Mouse (Mus musculus) kidney, postnatal 36 days (tissue): ENCODE data around the gene Ifit2.

Experiments used
- DNase-seq, 2 experiments: peaks; one replicate each; pipeline ENCODE4 v3.0.0; 2021 to 2022; ENCODE audit warnings: mixed read lengths in 2 of 2

The Ifit2 gene

DNA sequence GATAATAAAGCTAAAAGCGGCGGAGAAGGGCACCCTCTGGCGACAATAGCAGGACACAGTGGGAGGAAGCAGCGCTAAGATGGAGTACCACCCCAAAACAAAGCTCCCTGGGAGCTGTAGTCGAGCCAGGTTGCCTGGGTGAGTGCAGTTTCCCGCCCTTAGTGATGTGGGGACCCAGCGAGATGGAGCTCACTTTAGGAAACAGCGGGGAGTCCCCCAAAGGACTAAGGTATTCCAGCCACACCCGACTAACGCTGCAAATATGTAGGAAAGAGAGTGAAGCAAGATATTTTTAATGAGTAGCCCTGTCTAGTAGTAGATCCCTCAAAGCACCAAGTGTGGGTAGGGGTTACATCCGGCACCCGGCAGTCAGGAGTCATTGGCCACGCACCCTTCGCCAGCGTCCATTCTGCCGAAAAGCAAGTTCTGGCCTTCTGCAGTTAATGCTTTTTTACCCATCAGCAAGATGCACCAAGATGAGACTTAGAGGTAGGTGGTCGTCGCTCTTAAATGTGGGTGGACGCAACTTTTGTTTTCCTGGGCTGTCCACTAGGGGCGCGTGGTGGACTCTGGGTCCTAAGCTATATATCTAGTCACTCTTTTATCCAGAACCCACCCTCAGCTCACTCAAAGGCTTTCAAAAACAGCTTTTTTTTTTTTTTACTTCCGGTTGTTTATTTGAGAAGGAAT, at the start of gene Ifit2:
Gene Ifit2 (plus strand): TSS at position 161 of the 690 bp plus-strand sequence.
- peak; percentile 83 to 84 for DNase-seq

DNA sequence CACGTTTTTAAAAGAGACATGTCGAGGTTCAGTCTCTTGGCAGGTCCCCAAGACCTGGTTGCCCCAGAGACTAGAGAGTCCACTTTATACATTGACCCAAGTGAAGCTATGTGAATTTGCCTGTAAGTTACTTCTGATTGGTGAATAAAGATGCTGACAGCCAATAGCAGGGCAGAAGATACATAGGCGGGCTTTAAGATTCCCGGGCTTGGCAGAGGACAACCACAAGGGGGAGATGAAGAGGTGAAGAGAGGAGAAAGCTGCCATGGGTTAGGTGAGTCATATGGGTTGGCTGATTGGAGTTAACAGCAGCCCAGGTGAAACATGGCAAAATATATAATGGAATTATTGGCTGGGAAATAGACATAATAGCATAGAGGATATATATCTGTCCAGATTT, 49.7 kb upstream of the Ifit2 start:
- peak; percentile 77 to 81 for DNase-seq

DNA sequence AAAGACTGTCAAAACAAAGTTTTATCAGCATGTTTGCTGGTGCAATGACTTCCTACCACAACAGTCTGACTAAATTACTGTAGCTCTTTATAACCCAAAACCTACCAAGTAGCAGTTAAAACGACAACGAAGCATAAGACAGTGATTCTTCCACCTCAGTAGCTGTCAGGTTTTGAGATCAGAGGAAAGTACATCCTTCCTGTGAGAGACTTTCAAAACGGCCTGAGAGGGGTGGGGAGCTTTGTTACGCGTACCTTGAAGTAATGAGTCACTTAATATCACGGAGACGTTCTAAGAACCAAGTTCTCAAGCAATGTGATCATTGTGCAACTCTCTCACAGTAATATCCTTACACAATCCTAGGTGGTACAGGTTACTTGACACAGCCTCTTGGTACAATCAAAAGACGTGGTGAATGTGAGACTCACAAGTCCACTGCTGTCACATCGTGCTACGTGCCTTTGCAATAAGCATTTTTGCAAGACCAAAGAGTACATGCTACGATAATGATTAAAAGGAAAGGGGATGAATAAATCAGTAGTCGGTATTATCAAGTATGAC, 45.3 kb upstream of the Ifit2 start:
- no peak for DNase-seq

DNA sequence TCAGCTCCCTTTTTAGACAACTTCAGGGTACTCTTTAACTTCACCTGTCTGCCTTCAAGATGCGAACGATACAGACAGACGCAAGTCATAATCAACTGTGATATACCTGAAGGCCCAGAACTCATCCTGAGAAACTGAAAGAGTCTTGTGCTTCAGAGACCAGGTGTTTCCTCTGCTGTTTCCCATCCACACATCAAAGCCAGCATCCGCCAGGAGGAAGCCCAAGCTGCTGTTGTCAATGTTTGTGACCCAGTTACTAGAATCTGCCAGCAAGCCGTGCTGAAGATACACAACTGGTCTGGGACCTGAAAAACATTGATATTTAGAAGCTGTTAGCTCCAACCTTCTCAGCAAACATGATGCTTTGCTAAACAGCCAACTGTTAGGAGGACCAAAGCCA, 39.8 kb upstream of the Ifit2 start:
- no peak for DNase-seq

DNA sequence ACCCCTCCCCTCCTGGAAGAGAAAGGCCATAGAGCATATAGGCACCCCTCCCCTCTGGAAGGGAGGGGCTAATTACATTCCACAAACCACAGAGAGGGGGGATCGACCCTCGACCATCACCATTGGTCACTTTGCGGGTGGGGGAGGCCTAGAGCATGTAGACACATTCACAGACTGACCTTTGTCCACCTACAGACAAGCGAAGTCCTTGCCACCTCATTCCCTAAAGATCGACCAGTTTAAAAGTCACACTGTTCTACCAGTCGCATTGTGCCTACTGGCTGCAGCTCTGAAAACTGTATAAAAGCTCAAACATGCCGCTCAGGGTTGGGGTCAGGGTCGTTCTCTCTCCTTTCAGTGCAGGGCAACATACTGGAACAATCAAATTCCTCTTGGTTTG, 39.0 kb upstream of the Ifit2 start:
- no peak for DNase-seq

DNA sequence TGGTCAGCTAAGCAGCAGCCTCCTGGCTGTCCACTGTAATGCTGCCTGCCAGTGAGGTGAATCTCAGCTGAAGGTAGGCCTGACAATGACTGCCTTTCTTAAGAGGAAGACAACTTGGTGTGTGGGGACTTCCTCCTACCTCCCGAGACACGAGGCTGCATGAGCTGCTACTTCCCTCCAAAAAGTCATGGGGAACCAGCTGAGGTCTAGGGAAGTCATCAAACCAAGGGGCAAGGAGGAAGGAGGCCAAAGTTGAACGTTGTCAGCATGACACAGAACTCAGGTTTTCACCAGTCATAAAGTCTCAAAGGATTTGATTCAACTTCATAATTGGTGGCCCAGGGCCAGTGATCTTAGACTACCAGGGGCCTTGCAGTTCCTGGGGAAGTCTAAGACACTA, 34.8 kb upstream of the Ifit2 start:
- DNase-seq, result no peak

DNA sequence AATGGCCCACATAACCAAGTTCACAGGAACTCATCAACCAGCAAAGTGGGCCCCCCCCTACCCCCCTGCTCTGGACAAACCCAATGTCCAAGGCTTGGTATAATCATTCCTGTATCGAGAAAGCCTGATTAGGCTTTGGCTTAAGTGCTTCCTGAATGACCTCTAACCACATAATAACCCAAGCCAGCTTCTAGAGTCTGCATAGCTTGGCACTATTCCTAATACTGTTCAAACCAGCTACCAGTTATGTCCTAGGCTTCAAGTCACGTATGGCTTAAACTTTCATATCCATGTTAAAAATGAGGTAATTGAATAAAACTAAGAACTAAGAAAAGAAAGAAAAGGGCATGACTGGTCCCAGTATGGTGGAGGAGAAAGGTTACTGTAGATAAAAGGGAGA, 34.1 kb upstream of the Ifit2 start:
- no peak for DNase-seq

DNA sequence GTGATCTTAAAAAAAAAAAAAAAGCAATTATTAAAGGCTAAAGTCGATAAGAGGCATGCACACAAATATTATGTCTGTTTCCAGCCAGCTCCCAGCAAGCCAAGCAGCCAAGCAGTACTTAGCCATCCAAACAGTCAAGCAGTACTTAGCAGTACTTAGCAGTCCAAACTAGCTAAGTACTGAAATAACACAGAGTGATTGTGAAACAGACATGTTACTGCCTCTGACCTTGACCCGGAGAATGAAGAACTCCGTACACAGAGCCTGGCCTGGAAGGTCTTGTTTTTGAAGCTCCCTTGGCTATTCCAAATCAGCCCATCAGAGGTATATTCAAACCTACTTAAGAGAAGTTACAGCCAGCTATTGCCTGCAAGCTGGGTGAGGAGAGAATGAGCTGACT, 33.3 kb upstream of the Ifit2 start:
- DNase-seq, result peak; percentile 32 to 58

DNA sequence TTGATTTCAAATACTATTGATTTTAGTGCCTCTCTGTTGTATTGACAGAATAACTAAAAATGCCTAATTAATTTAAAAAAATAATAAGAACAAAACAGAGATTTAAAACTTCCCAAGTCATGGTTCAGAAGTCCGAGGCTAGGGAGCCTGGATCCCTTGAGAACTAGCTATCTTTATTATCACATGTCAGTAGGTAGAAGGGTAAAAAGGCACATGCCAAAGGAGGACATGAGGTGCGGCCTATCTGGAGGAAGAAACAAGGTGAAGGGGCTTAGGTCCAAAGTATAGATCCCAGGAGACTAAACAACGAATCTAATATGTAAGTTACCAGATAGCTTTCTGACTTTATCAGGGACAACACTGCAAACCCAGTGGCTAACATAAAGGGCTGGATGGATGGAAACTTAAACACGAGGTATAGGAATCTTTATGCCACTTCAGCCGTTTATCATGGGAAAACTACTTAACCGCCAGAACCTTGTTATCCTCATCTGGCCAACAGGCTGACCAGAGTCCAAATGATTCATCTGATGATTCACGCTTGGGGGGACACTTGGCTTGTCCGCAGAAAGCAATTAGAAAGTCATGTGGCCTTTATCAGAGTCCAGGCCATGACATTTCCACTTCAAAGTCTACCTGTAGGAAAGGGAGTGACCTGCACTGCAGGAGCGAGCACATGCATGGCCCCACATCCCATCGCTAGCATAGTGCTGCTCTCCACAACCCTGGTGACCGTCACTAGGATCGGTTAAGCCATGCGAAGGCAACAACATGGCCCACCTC, 32.5 kb upstream of the Ifit2 start:
- DNase-seq, result peak; percentile 69 to 83

DNA sequence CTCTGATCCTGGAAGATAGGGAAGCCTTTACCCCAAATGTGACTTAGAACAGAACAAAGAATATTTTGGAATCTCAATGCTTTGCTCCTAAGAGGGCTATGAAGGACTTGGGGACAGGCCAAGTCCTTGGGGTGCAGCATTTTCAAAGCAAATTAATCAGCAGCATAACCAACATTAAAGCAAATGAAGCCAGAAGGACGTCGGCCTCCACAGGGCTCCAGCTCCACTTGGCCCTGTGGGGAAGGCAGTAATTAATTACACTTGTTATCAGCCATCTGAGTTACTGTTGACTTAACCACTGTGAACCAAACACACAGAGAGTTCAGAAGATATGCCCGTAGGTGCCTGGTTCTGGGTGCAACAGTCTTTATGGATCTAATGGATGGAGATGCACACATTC, 31.7 kb upstream of the Ifit2 start:
- peak in 1 of 2 experiments; percentile 39 for DNase-seq

DNA sequence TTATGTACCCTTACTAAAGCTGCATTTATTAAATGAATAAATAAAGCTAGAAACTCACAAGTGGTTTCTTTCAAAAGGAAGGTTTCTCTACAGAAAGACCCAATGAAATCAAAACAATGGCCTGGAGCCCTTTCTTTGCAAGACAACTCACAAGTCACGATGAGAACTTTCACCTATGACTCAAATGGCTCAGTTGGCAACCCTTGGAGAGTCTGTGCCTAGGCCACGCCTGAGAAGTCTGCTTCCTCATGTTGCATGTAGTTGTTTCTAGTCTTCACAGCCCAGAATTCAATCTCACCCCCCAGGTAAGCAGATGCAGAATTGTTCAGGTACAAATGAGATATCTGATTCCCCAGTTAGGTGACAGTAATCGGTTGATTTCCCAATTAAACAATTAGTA, 30.8 kb upstream of the Ifit2 start:
- peak in 1 of 2 experiments; percentile 53 for DNase-seq

DNA sequence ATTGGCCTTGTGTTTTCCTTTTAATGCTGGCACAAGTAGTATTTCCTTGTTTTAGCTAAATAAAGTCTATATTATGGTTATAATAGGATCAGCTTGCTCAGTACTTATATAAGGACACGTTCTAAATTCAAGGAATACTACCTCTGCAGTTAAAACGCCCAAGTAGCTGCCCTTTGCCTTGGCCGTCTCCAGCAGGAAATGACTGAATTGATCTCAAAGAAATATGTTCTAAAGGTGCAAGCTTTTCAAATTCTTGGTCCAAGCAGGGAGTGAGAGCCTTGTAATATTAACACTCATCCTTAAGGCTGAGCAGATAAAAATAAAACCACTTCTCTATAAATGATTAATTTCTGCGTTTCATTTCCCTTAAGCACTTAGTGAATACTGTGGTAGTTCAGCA, 30.4 kb upstream of the Ifit2 start:
- peak in 1 of 2 experiments; percentile 58 for DNase-seq

DNA sequence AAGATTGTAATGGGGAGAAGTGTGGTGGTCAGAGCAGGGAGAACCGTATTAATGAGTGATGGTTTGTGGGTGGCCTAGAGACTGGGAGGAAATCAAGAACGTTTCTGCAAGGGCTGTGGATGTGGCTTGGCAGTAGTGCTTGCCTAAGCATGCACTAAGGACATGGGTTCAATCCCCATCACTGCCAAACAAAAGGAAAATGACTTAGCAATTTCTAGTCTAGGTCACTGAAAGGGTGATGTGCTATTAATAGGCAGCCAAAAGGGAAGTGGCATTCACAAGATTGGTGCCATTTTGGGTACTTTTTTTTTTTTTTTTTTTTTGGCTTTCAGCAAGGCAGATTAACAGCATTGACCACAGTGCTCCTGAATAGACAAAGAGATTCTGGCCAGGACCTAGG, 29.1 kb upstream of the Ifit2 start:
- no peak for DNase-seq

DNA sequence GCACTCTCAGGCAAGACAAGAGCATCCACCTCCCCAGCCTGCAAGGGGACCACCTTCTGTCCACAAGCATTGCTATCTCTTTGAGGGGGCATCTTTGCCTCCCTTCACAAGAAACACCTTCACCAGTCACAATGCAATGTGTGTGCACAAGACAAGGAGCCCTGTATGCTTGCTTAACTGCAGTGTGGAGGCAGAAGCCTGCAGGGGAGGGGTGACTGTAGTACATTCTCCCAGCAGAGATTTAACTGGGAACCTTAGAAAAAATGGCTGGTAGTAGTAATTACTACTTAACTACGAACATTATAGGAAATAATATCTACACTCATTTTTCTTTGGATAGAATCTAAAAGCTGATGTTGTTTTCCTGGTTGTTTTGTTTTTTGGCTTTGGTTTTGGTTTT, 28.5 kb upstream of the Ifit2 start:
- DNase-seq, result no peak

DNA sequence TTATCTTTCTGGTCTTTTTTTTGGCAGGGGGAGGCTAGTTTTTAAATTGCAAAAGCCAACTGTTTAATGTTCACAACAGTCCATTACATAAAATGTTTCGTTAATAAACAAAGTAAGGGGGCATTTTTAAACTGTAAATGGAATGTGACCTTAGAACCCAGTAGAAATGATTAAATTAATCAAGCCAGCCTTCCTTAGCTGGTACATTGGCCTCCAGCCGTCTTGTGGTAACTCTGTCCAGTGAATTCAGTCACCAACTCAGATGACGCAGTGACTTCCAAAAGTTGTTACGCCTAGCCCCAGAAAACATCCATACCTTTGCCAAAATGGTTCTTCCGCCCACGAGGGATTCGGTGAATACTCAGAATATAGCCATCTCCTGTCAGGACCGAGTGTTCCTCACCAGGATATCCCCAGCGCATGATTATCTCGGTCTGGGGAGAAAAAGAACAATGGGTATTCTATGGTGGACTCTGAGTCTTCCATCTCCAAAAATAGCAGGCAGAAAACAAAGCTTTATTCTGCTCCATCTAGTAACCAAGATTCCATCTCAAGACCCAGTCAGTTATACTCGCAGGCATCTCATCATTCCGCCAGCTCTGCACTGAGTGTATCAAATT, 27.3 kb upstream of the Ifit2 start:
- DNase-seq, result peak; percentile 46 to 63

DNA sequence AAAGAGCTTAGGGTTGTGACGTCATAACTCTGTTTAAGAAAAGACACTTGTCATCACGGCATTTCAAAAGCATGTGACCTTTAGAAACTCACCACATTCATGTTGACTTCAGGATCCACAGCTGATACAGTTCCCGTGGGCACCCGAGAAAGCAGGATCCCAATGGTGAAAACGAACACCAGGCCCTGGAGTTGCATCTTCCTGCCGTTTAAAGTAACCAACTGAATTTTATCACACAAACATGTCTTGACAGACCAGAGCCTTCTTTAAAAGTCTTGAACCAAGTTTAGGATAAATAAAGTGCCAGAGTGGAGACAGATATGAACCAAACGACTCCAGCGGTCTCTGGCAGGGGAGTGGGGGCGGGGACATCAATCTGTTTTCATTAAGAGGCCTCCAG, 25.8 kb upstream of the Ifit2 start:
- DNase-seq, result peak in 1 of 2 experiments; percentile 34

DNA sequence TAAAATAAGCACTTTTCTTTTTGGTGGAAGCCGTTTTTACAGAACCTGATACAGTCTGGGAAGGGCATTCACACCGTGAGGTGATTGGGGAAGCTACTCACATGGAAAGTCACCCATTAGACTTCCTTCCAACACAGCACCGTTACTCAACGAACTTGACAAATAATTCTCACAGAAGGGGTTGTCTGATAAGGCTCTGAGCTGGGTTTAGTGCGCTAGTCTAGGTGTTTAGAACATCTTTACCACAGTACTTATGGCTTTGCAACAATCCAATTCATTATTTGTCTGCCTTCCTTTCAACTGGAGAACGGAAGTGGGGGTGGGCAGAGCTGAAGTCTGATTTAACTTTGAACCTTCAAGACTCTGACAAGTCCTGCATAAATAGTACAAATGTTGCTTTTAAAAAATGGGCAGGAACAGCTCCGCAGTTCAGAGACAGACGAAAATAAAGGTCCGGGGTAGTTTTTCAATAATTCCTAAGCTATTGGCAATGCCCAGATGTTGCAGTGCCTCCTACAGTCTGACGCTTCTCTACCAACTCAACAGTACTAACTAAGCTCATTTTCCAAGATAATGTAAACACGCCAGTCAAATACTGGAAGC, 24.1 kb upstream of the Ifit2 start:
- peak in 1 of 2 experiments; percentile 69 for DNase-seq

DNA sequence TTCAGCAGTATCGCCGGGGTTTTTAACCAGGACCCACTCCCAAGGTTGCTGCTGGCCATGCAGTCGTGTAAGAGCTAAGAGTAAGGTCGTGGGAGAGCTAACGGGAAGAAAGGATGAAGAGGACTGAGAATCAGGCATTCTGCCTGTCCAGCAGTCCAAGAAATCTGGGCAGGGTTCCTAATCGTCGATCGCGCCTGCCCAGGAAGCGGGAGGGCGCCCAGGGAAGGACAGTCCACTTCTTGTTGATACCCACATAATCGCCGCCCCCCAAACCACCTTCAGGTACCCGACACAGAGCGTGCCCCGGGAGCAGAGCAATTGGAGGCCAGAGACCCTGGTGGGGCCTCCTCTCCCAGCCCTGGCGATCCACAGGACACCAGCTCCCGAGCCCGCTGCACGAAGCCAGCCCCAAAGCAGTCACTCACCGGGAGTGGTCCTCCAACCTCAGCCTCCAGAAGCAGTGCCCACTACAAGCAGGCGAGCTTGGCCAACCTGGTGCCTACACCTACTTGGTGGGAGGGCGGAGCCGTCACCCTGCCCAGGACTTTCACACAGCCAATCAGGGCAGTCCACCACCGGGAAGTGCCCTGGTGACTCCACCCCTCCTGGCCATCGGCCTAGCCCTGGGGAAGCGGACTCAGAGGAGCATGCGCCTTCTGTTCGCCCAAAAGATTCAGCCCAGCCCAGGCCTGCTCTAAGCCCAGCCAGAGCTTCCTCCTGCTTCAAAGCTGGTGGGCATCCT, 23.4 kb upstream of the Ifit2 start, which contains the start of gene Lipa:
Gene Lipa (minus strand): TSS at position 534 of the 742 bp plus-strand sequence.
- DNase-seq, result peak; percentile 98

DNA sequence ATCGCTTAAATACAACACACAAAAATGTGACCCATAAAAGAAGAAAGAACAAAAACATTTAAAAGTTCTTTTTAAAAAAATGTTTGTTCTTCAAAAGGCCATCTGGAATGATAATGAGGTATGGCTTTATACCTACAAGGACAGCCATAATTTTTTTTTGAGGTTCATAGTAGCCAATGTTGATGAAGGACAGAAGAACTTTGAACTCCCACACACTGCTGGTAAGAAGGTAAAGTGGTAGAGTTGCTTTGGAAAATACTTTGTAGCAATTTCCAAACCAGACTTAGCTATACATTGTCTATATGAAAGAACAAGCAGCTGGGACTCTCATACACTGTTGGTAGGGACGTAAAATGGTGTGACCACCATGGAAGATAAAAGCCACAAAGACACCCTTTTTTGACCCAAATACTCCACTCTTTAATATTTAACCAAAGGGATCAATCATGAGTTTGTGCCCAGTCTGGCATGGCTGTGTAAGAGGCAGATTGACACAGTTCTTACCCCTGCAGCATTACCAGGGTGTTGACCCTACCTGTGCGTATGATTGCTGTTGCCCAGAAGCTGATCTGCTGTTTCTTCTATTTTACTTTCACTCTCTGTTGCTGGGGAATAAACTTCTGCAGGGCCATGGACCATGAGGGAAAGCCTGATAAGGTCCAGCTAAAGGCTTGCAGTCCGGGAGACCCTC, 18.3 kb upstream of the Ifit2 start:
- DNase-seq, result no peak

DNA sequence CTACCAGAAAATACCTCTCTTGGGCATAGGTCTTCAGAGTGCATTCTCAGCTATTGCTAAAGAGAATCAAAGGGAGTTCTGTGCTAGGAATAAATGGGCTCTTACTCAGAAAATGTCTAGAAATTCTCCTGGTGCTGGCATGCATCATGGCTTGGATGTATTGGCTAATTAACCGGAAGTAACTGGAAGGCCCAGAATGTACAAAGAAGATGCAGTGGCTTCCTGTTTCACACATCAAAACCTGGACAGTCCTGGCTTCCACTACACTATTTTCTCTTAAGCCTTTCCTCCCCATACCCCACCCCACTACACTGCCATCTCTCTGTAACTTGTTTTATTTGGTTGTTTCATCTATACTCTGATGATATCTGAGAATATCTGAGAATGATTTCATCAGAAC, 11.1 kb upstream of the Ifit2 start:
- no peak for DNase-seq

DNA sequence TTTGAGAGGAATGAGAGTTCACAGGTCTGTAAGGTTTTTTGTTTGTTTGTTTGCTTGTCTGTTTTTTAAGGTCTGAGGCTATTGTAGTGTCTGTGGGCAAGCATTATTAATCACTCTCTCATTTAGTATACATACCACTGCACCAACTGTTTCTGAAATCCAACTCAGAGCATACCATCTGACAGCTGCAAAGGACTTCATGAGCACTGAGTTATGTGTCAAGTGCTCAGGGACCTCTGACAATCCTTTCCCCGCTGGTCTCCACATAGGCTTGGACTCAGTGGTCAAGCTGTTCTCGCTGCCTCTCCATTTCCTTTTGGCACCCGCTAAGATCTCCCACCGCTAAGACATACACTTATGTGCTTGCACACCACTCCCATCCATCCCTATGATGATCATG, 4.3 kb upstream of the Ifit2 start:
- no peak for DNase-seq

DNA sequence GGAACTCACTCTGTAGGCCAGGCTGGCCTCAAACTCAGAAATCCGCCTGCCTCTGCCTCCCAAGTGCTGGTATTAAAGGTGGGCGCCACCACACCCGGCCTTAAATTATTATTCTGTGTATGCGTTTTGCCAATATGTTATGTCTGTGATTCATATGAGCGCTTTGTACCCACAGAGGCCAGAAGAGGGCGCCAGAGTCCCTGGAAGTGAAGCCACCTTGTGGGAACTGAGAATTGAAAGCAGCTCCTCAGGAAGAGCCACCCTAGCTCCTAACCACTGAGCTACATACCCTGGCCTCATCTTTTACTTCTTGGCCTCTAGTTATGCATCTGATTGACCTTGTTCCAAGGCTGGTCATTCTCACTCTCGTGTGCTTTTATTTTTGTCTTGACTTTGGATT, 2.5 kb upstream of the Ifit2 start:
- peak; percentile 87 to 94 for DNase-seq
